Mouse (Mus musculus): Measurements from ENCODE around the gene Gm43638. TPM values are rescaled to one million over a fixed set of nuclear protein-coding genes. Genes with fewer than 3 reads are reported as not detected.

The Gm43638 gene
- total RNA-seq, 4 experiments from 2014 or later: not detected

Other genes with a start within 250 kb of the Gm43638 start
- gene Ugt2b37, start 232.0 kb downstream of the Gm43638 start, total RNA-seq (2022): not detected
- not detected for gene Ugt2a3, start 149.6 kb downstream of the Gm43638 start, total RNA-seq (2022)
- gene Ugt2b38, start 62.6 kb downstream of the Gm43638 start, total RNA-seq (2022): not detected
- not detected for gene Ugt2a2, start 4.5 kb downstream of the Gm43638 start, total RNA-seq (2022)
- gene Ugt2a1, start 4.1 kb upstream of the Gm43638 start, total RNA-seq (2022): not detected
- not detected for gene Sult1b1, start 51.4 kb upstream of the Gm43638 start, total RNA-seq (2022)
- under 1 TPM in 1 of 4 experiments, not detected in 3; 0.29 TPM for gene Sult1d1, start 82.2 kb upstream of the Gm43638 start, total RNA-seq (2022)
- gene Sult1e1, start 104.8 kb upstream of the Gm43638 start, total RNA-seq (2022): under 1 TPM in 2 of 4 experiments, not detected in 2; 0.23 to 0.25 TPM
- not detected for gene Csn1s1, start 179.4 kb upstream of the Gm43638 start, total RNA-seq (2022)
- gene Csn2, start 212.8 kb upstream of the Gm43638 start, total RNA-seq (2022): not detected